Mouse (Mus musculus): Measurements from ENCODE around the gene Xrn2.

DNA sequence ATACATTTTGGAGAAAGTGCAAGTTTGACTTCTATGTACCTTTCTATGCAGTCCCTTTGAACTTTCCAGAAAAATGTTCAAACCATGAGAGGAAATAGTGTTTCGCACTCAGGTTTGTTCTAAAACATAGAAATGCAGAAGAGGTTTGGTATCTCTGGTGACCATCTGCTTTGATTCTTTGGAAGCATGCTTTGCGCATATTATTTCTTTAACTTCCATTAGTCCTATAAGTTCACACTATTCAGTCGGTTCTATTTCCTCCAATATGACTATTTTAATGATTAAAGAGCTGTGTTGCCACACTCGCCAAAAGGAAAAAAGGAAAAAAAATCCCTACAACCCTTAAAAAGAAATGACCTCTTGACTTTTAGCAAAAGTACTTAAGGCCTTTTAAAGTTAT is 69.6 kb downstream of the Xrn2 start:
- TF ChIP-seq CTCF (IDR thresholded peaks at IDR 0.05) (no peak), EP300 (IDR thresholded peaks at IDR 0.05; ENCODE audit: insufficient read depth, low read depth, low read length) (no peak), POLR2A (IDR thresholded peaks at IDR 0.05; ENCODE audit: insufficient read depth, low read depth, low read length) (no peak)

Measured in heart, adult 2 months (tissue).